Mouse (Mus musculus) heart, adult 2 months (tissue): ENCODE measurements at regions not wholly inside any gene's neighbourhood (a gene's known extent, or its start where the extent isn't known, plus 50 kb on each side); places are given as distances from the start of the nearest gene placed in this dataset.

Experiments used
- CTCF ChIP-seq: fragments of 200-600 bp; IDR thresholded peaks from 2 replicates; pipeline ENCODE4 v1.8.1; 2022; ENCODE audit warnings: antibody characterized with exemption, mild to moderate bottlenecking, moderate library complexity
- EP300 ChIP-seq: fragments of 200-500 bp; IDR thresholded peaks from 2 replicates; pipeline ENCODE4 v1.6.1; 2011; ENCODE audit warnings: low read depth, low read length, control low read depth; ENCODE audit not compliant: insufficient read depth
- POLR2A ChIP-seq: fragments of 200-500 bp; IDR thresholded peaks from 2 replicates; pipeline ENCODE4 v1.6.1; 2011; ENCODE audit warnings: mild to moderate bottlenecking, low read depth, low read length, control low read depth; ENCODE audit not compliant: insufficient read depth

DNA sequence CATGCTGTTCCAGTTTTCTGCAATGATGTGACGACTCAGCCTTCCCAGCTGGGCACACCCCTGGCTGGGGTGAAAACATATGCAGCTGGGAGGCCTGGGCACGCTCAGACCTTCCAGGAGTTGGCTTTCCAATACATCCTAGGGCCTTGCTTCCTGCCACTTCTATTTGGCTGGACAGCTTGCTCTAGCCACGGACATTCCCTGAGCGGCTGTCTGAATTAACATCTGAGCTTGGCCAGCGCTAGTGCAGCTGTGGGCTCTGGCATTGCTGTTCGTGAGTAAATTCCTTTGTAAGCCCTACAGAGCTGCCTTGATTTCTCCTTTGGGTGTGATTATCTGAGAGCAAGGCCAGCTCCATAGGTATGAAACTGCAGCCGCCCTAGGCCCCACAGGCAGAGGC, 78.2 kb upstream of the Tcf12 start:
- no peak for TF ChIP-seq POLR2A
- TF ChIP-seq EP300: no peak
- TF ChIP-seq CTCF: no peak
